Mouse (Mus musculus) hindbrain, embryonic 12.5 days (tissue): ENCODE measurements at regions not wholly inside any gene's neighbourhood (a gene's known extent, or its start where the extent isn't known, plus 50 kb on each side); places are given as distances from the start of the nearest gene placed in this dataset.

Experiments used
- ATAC-seq: fragments of 200-750 bp; cut with Nextera tagmentation; 2 replicates; pipeline ENCODE4 v1.8.0; 2017; ENCODE audit warnings: moderate TSS enrichment; ENCODE audit not compliant: low FRiP score
- H3K27ac ChIP-seq: fragments of 300-500 bp; sonication (generic); 2 replicates; pipeline ENCODE4 v1.5.1; 2016; ENCODE audit warnings: mild to moderate bottlenecking
- H3K27me3 ChIP-seq: fragments of 300-500 bp; sonication (generic); 2 replicates; pipeline ENCODE4 v1.6.1; 2016; ENCODE audit warnings: mild to moderate bottlenecking
- H3K36me3 ChIP-seq: fragments of 300-500 bp; sonication (generic); 2 replicates; pipeline ENCODE4 v1.6.1; 2016; ENCODE audit warnings: mild to moderate bottlenecking
- H3K4me1 ChIP-seq: fragments of 300-500 bp; sonication (generic); 2 replicates; pipeline ENCODE4 v1.6.1; 2016
- H3K4me2 ChIP-seq: fragments of 300-500 bp; sonication (generic); replicated peaks from 2 replicates; pipeline ENCODE4 v1.6.1; 2016; ENCODE audit warnings: mild to moderate bottlenecking
- H3K4me3 ChIP-seq: fragments of 300-500 bp; sonication (generic); 2 replicates; pipeline ENCODE4 v1.5.1; 2016; ENCODE audit warnings: mild to moderate bottlenecking
- H3K9ac ChIP-seq: fragments of 300-500 bp; sonication (generic); 2 replicates; pipeline ENCODE4 v1.6.1; 2016; ENCODE audit warnings: mild to moderate bottlenecking, moderate library complexity
- H3K9me3 ChIP-seq: fragments of 300-500 bp; sonication (generic); replicated peaks from 2 replicates; pipeline ENCODE4 v1.6.1; 2016; ENCODE audit warnings: mild to moderate bottlenecking
- WGBS: fragments of 180-500 bp; shearing (Covaris S2); methylation state at CpG from one replicate; pipeline ENCODE4 v1.1.7; 2016; 5-methylcytosine and 5-hydroxymethylcytosine counted together

DNA sequence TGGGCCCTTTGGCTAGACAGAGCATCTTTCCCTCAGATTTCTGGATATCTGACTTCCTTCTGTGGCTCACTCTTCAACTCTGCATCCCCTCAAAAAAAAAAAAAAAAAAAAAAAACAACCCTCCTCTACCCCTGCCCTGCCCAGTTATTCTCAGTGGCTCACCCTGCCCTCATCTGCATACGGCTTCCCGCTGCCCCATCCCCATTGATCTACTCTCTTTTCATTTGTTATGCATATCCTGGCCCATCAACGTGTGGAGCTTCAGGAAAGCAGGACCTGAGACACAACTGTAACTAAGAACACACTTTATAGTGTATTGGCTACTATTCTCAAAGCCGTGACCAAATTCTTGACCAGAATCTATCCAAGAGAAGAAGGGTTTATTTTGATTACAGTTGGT, 161.5 kb downstream of the Unc5cl start:
- no peak overlapping the region for H3K4me2 ChIP-seq
- WGBS, result 23% methylated on average over 4 of the region's 4 CpGs
- peaks cover 8% of the 10 kb centered on the region; the same call in 1 of the 2 replicates for H3K9me3 ChIP-seq
- H3K27ac ChIP-seq, result no peak overlapping the region
- no peaks in the 10 kb centered on the region for H3K27me3 ChIP-seq
- ATAC-seq, result no peak
- H3K4me1 ChIP-seq, result no peaks in the 10 kb centered on the region; the same call in 1 of the 2 replicates
- no peaks in the 10 kb centered on the region for H3K36me3 ChIP-seq
- no peak overlapping the region for H3K9ac ChIP-seq
- H3K4me3 ChIP-seq, result no peak overlapping the region

DNA sequence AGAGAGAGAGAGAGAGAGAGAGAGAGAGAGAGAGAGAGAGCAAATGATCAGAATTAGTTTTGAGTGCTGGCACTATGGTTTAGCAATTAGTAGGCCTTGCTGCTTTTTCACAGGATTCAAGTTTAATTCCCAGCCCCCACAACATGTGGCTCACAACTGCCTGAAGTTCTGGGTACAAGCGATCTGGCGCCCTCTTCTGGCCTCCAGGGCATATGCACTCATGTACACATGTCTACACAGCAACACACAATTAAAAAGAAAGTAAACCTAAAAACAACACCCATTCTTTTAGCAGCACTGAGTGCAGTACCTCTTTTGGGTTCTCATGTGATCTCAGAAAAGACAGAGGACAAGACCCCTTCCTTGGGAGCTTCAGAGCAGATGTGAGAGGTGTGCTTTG, 166.2 kb downstream of the Unc5cl start:
- Histone ChIP-seq H3K4me1 (no peaks in the 10 kb centered on the region), H3K9ac (no peak overlapping the region), H3K36me3 (no peaks in the 10 kb centered on the region), H3K27ac (no peak overlapping the region), H3K27me3 (no peaks in the 10 kb centered on the region), H3K9me3 (no peaks in the 10 kb centered on the region), H3K4me3 (no peak overlapping the region), H3K4me2 (no peak overlapping the region)
- ATAC-seq, result no peak
- 62% methylated on average over 2 of the region's 2 CpGs for WGBS

DNA sequence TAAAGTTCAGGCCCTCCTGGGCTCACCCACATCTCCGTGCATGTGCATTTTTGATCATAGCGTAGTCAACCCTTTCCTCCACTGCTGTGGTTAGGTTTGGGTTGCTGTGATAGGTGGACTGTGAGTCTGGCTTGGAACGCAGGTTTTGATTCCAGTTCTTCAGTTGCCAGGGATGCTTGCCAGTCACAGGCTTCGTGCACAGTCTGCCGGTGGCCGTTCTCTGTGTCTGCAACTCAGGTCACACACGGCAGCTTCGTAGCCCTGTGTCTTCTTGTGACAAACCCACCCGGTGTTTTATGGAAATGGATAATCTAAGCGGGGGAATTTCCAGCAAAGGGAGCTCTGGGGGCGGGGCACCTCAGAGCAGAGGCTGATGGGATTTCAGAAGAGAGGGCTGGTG, 167.0 kb downstream of the Unc5cl start:
- no peak overlapping the region for H3K9ac ChIP-seq
- WGBS, result 94% methylated on average over 11 of the region's 11 CpGs
- no peak overlapping the region for H3K4me3 ChIP-seq
- no peak overlapping the region for H3K27ac ChIP-seq
- no peak overlapping the region for H3K4me2 ChIP-seq
- ATAC-seq, result no peak
- no peaks in the 10 kb centered on the region for H3K4me1 ChIP-seq
- H3K36me3 ChIP-seq, result no peaks in the 10 kb centered on the region
- H3K9me3 ChIP-seq, result no peaks in the 10 kb centered on the region
- no peaks in the 10 kb centered on the region for H3K27me3 ChIP-seq

- 93% methylated on average over 14 of the region's 14 CpGs for WGBS
These were observed 170.2 kb downstream of the Unc5cl start for GRCm38 (mm10) chr17:48624937-48625336.

GRCm38 (mm10) chr17:48625971-48626370, 171.3 kb downstream of the Unc5cl start:
- WGBS, result 82% methylated on average over 6 of the region's 6 CpGs
- Histone ChIP-seq H3K27me3 (no peaks in the 10 kb centered on the region), H3K9ac (no peak overlapping the region), H3K4me1 (no peaks in the 10 kb centered on the region), H3K4me2 (no peak overlapping the region), H3K27ac (no peak overlapping the region), H3K9me3 (no peaks in the 10 kb centered on the region), H3K4me3 (no peak overlapping the region), H3K36me3 (no peaks in the 10 kb centered on the region)
- no peak for ATAC-seq

More at GRCm38 (mm10) chr17:48624937-48625336, 170.2 kb downstream of the Unc5cl start:
- no peaks in the 10 kb centered on the region for H3K4me1 ChIP-seq
- no peak overlapping the region for H3K4me3 ChIP-seq
- no peaks in the 10 kb centered on the region for H3K9me3 ChIP-seq
- H3K4me2 ChIP-seq, result no peak overlapping the region
- H3K36me3 ChIP-seq, result no peaks in the 10 kb centered on the region
- no peak overlapping the region for H3K27ac ChIP-seq
- H3K9ac ChIP-seq, result no peak overlapping the region
- no peaks in the 10 kb centered on the region for H3K27me3 ChIP-seq
- ATAC-seq, result no peak

GRCm38 (mm10) chr17:48639611-48640010, 184.9 kb downstream of the Unc5cl start:
- Histone ChIP-seq H3K9ac (no peak overlapping the region), H3K27me3 (no peaks in the 10 kb centered on the region), H3K9me3 (no peaks in the 10 kb centered on the region), H3K36me3 (no peaks in the 10 kb centered on the region), H3K4me1 (no peaks in the 10 kb centered on the region), H3K4me3 (no peak overlapping the region), H3K4me2 (no peak overlapping the region), H3K27ac (no peak overlapping the region)
- 91% methylated on average over 12 of the region's 12 CpGs for WGBS
- ATAC-seq, result no peak

DNA sequence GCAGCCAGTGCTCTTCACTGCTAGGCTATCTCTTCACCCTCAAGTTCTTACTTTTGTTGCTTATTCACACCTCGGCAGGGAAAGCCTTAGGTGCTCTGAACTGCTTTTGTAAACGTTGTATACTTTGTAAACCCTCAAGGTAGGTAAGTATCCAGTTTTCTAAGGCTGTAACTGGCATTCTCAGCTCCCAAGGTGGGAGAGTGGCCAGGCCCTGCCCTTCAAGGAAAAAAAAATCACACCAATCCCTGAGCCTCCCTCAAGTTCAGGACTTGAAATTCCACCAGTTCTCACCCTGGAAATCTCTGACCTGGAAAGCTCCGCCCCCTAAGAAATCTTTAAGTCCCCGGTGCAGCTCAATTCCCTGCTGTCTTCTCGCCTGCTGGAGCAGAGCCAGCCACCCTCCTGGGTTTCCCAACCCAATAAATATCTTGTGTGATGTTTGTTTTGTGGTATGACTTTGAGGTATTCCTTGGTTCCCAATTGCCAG, 188.9 kb downstream of the Unc5cl start:
- H3K27me3 ChIP-seq, result no peaks in the 10 kb centered on the region
- no peaks in the 10 kb centered on the region for H3K4me1 ChIP-seq
- no peaks in the 10 kb centered on the region for H3K9me3 ChIP-seq
- no peak for ATAC-seq
- no peaks in the 10 kb centered on the region for H3K36me3 ChIP-seq
- no peak overlapping the region for H3K9ac ChIP-seq
- no peak overlapping the region for H3K4me3 ChIP-seq
- no peak overlapping the region for H3K27ac ChIP-seq
- no peak overlapping the region for H3K4me2 ChIP-seq
- WGBS, result 39% methylated on average over 5 of the region's 5 CpGs

DNA sequence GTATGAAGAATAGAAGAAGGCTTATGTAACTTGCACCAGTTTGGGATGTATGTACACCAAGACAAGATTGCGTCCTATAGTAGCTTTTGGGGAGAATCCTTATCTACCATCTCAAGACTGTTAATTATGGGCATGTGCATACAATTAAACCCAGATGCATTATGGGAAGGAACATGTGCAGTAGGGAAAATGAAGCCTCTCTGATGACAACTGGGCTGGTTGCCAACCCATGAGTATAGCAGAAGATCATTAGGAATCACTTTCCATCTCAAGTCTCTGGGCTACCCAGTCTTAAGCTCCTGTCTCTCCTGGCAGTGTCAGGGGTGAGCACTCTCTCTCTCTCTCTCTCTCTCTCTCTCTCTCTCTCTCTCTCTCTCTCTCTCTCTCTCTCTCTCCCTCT, 190.4 kb downstream of the Unc5cl start:
- Histone ChIP-seq H3K4me3 (no peak overlapping the region), H3K9ac (no peak overlapping the region), H3K4me2 (no peak overlapping the region), H3K9me3 (no peaks in the 10 kb centered on the region), H3K36me3 (no peaks in the 10 kb centered on the region), H3K27ac (no peak overlapping the region), H3K4me1 (no peaks in the 10 kb centered on the region), H3K27me3 (no peaks in the 10 kb centered on the region)
- no peak for ATAC-seq
- WGBS, result 86% methylated on average over 1 of the region's 1 CpGs

GRCm38 (mm10) chr17:48646626-48647195, 192.0 kb downstream of the Unc5cl start:
- 71% methylated on average over 11 of the region's 11 CpGs for WGBS
- peak overlapping the region; percentile 18; the same call in 1 of the 2 replicates for H3K4me2 ChIP-seq
- ATAC-seq, result no peak
- H3K9me3 ChIP-seq, result no peaks in the 10 kb centered on the region
- H3K27me3 ChIP-seq, result no peaks in the 10 kb centered on the region
- no peaks in the 10 kb centered on the region for H3K36me3 ChIP-seq
- no peak overlapping the region for H3K4me3 ChIP-seq
- no peak overlapping the region for H3K9ac ChIP-seq
- H3K27ac ChIP-seq, result no peak overlapping the region
- H3K4me1 ChIP-seq, result no peaks in the 10 kb centered on the region

GRCm38 (mm10) chr17:48647431-48647830, 192.7 kb downstream of the Unc5cl start:
- 50% methylated on average over 14 of the region's 14 CpGs for WGBS
- no peaks in the 10 kb centered on the region for H3K36me3 ChIP-seq
- ATAC-seq, result peak; percentile 43; the same call in 1 of the 2 replicates
- H3K27ac ChIP-seq, result no peak overlapping the region
- H3K4me1 ChIP-seq, result no peaks in the 10 kb centered on the region
- no peaks in the 10 kb centered on the region for H3K27me3 ChIP-seq
- no peaks in the 10 kb centered on the region for H3K9me3 ChIP-seq
- peak overlapping the region; percentile 18 for H3K4me2 ChIP-seq
- no peak overlapping the region for H3K9ac ChIP-seq
- H3K4me3 ChIP-seq, result no peak overlapping the region

- H3K9ac ChIP-seq, result no peak overlapping the region
- no peaks in the 10 kb centered on the region; the same call in 1 of the 2 replicates for H3K9me3 ChIP-seq
- H3K36me3 ChIP-seq, result no peaks in the 10 kb centered on the region
- H3K4me3 ChIP-seq, result no peak overlapping the region
- H3K27ac ChIP-seq, result no peak overlapping the region
- no peak overlapping the region for H3K4me2 ChIP-seq
- H3K27me3 ChIP-seq, result no peaks in the 10 kb centered on the region
- 87% methylated on average over 13 of the region's 13 CpGs for WGBS
- no peaks in the 10 kb centered on the region for H3K4me1 ChIP-seq
- ATAC-seq, result no peak
These were observed 195.9 kb downstream of the Unc5cl start for GRCm38 (mm10) chr17:48650556-48650955.

DNA sequence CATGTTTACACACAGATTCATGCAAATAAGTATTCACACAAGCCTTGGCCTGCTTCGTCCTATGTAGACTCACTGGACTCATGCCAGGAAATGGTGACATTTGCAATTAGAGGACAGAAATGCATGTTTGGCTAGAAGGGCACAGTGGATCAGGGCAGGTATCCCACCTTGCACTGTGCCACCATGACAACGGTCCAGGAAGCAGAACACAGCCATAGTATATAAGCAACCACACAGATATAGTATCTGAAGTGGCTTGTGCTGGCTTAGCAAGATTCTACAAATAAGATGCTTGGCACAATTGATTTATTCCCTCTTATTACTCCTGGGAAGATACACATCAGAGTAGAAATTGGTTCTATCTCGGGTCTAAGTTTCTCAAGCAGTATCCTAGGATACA, 218.0 kb downstream of the Unc5cl start:
- H3K4me3 ChIP-seq, result no peak overlapping the region
- H3K4me1 ChIP-seq, result no peaks in the 10 kb centered on the region
- 87% methylated on average over 3 of the region's 3 CpGs for WGBS
- no peak overlapping the region for H3K4me2 ChIP-seq
- no peaks in the 10 kb centered on the region for H3K36me3 ChIP-seq
- H3K9me3 ChIP-seq, result no peaks in the 10 kb centered on the region
- H3K9ac ChIP-seq, result no peak overlapping the region
- H3K27ac ChIP-seq, result no peak overlapping the region
- no peak for ATAC-seq
- no peaks in the 10 kb centered on the region for H3K27me3 ChIP-seq

- Histone ChIP-seq H3K27ac (no peak overlapping the region), H3K27me3 (no peaks in the 10 kb centered on the region), H3K4me2 (no peak overlapping the region), H3K9me3 (no peaks in the 10 kb centered on the region), H3K4me1 (no peaks in the 10 kb centered on the region), H3K9ac (no peak overlapping the region), H3K4me3 (no peak overlapping the region), H3K36me3 (no peaks in the 10 kb centered on the region)
- WGBS, result 55% methylated on average over 12 of the region's 12 CpGs
- ATAC-seq, result no peak
These were observed 223.6 kb downstream of the Unc5cl start for GRCm38 (mm10) chr17:48678216-48678832.
